Mouse (Mus musculus): ENCODE data around the gene Kdm4a. TPM values are rescaled to one million over a fixed set of nuclear protein-coding genes. Genes with fewer than 3 reads are reported as not detected.
A peak's percentile ranks its signal among the peaks of the same experiment; 100 is the strongest.

Kdm4a gene
- total RNA-seq, 4 experiments from 2014 or later = 43.4 to 49.0 (median 46.9) TPM

- no peak for DNase-seq (ENCODE audit: low spot score in 2 of 2)
Observed at GRCm38 (mm10) chr4:118117565-118117964, 62.3 kb downstream of the Kdm4a start.

GRCm38 (mm10) chr4:118116098-118116497 is 63.7 kb downstream of the Kdm4a start:
- DNase-seq (ENCODE audit: low spot score in 2 of 2) = no peak

- no peak for DNase-seq (ENCODE audit: low spot score in 2 of 2)
Observed at GRCm38 (mm10) chr4:118115132-118115531, 64.7 kb downstream of the Kdm4a start.

- no peak for DNase-seq (ENCODE audit: low spot score in 2 of 2)
Observed at GRCm38 (mm10) chr4:118112601-118113000, 67.2 kb downstream of the Kdm4a start.

GRCm38 (mm10) chr4:118109649-118110048 is 70.2 kb downstream of the Kdm4a start:
- no peak for DNase-seq (ENCODE audit: low spot score in 2 of 2)

GRCm38 (mm10) chr4:118108779-118109178 is 71.1 kb downstream of the Kdm4a start:
- no peak for DNase-seq (ENCODE audit: low spot score in 2 of 2)

GRCm38 (mm10) chr4:118105256-118106053 is 74.4 kb downstream of the Kdm4a start:
- no peak for DNase-seq (ENCODE audit: low spot score in 2 of 2)

- no peak for DNase-seq (ENCODE audit: low spot score in 2 of 2)
Observed at GRCm38 (mm10) chr4:118103280-118103830, 76.5 kb downstream of the Kdm4a start.

- no peak for DNase-seq (ENCODE audit: low spot score in 2 of 2)
Observed at GRCm38 (mm10) chr4:118101497-118101896, 78.3 kb downstream of the Kdm4a start.

GRCm38 (mm10) chr4:118099637-118100364 is 80.0 kb downstream of the Kdm4a start:
- DNase-seq (ENCODE audit: low spot score in 2 of 2) = no peak

GRCm38 (mm10) chr4:118098571-118098970 is 81.3 kb downstream of the Kdm4a start:
- no peak for DNase-seq (ENCODE audit: low spot score in 2 of 2)

GRCm38 (mm10) chr4:118096069-118096468 is 83.8 kb downstream of the Kdm4a start:
- DNase-seq (ENCODE audit: low spot score in 2 of 2) = no peak

- no peak for DNase-seq (ENCODE audit: low spot score in 2 of 2)
Observed at GRCm38 (mm10) chr4:118092784-118093457, 86.9 kb downstream of the Kdm4a start.

GRCm38 (mm10) chr4:118090449-118090848 is 89.4 kb downstream of the Kdm4a start:
- DNase-seq (ENCODE audit: low spot score in 2 of 2) = no peak

GRCm38 (mm10) chr4:118089939-118090338 is 89.9 kb downstream of the Kdm4a start:
- DNase-seq (ENCODE audit: low spot score in 2 of 2) = peak in 1 of 2 experiments; percentile 41

GRCm38 (mm10) chr4:118088771-118089170 is 91.1 kb downstream of the Kdm4a start:
- DNase-seq (ENCODE audit: low spot score in 2 of 2) = no peak

Small RNAs within 50 kb of the gene (microRNA-seq; reads per million reads assigned to microRNA genes)
- 0.64 to 0.76 reads per million in 2 experiments for gene Mir7226

Other genes with a start within 250 kb of the Kdm4a start
- 10 to 100 TPM; 38.4 to 49.5 (median 44.6) TPM for gene St3gal3, start 45.1 kb downstream of the Kdm4a start, total RNA-seq (2022)
- gene Ptprf, start 111.4 kb upstream of the Kdm4a start, total RNA-seq (2022) = 10 to 100 TPM; 78.3 to 80.3 (median 78.9) TPM
- 10 to 100 TPM; 34.8 to 56.1 (median 42.5) TPM for gene Szt2, start 229.2 kb upstream of the Kdm4a start, total RNA-seq (2022)
- gene Med8, start 229.3 kb upstream of the Kdm4a start, total RNA-seq (2022) = 10 to 100 TPM; 54.8 to 59.6 (median 56.1) TPM
- 10 to 100 TPM; 25.4 to 28.1 (median 27.1) TPM for gene Elovl1, start 248.1 kb upstream of the Kdm4a start, total RNA-seq (2022)